8 mouse cellular contexts compared by ENCODE assay signal in genomic region chr6:90618821-90619636, GRCm38 (mm10). TPM values are rescaled to one million over a fixed set of nuclear protein-coding genes. Genes with fewer than 3 reads are reported as not detected.
DNase-seq lines count a peak whose midpoint lies in the region; ATAC-seq and TF ChIP-seq lines count a peak whose summit lies in the region.

No protein-coding gene starts in this region.

- H3K9ac ChIP-seq in embryonic facial prominence, embryonic 12.5 days: no peak overlapping the region

- no peaks in the 10 kb centered on the region for H3K9me3 ChIP-seq in embryonic facial prominence, embryonic 12.5 days
- H3K9me3 ChIP-seq in megakaryocyte, embryonic 14.5 days: no peaks in the 10 kb centered on the region

- WGBS in lung, adult 2 months: 51% methylated on average over 19 of the region's 19 CpGs
- 79% methylated on average over 19 of the region's 19 CpGs for WGBS in embryonic facial prominence, embryonic 12.5 days

- no peak overlapping the region for H3K4me2 ChIP-seq in embryonic facial prominence, embryonic 12.5 days (replicated peaks)

- no peak overlapping the region for H3K27ac ChIP-seq in embryonic facial prominence, embryonic 12.5 days

- ATAC-seq in embryonic facial prominence, embryonic 12.5 days (ENCODE audit: insufficient number of reproducible peaks, insufficient read depth, low FRiP score, low TSS enrichment): peak; percentile 38; the same call in 1 of the 2 replicates

- peak; percentile 49 to 63 for DNase-seq in lung, adult 18-20 months
- DNase-seq in lung, adult 2 months: no peak
- peak; percentile 78 for DNase-seq in kidney, postnatal 14 days
- no peak for DNase-seq in cerebellum, postnatal 4 days (ENCODE audit: low spot score in 2 of 2)
- DNase-seq in gastrocnemius, postnatal 14 days: no peak
- no peak for DNase-seq in right cerebral cortex, postnatal 25 days

- intact Hi-C loops in gastrocnemius, postnatal 14 days (cut with DNase I; ENCODE audit: low total_unique reads): no loop called here

- no peaks in the 10 kb centered on the region for H3K36me3 ChIP-seq in embryonic facial prominence, embryonic 12.5 days
- H3K36me3 ChIP-seq in megakaryocyte, embryonic 14.5 days (replicated peaks; ENCODE audit: low read length): peaks cover 33% of the 10 kb centered on the region

- no peak for TF ChIP-seq CTCF in lung, adult 2 months (IDR thresholded peaks at IDR 0.05; ENCODE audit: insufficient read depth, low read length)

- H3K4me3 ChIP-seq in lung, adult 2 months (replicated peaks; ENCODE audit: extremely low read depth, low read depth, low read length): no peak overlapping the region
- no peak overlapping the region for H3K4me3 ChIP-seq in embryonic facial prominence, embryonic 12.5 days
- peak overlapping the region; percentile 89 for H3K4me3 ChIP-seq in megakaryocyte, embryonic 14.5 days (replicated peaks)

- H3K27me3 ChIP-seq in embryonic facial prominence, embryonic 12.5 days: no peaks in the 10 kb centered on the region
- no peaks in the 10 kb centered on the region for H3K27me3 ChIP-seq in megakaryocyte, embryonic 14.5 days (replicated peaks)

- no peak for TF ChIP-seq POLR2A in lung, adult 2 months (IDR thresholded peaks at IDR 0.05; ENCODE audit: borderline replicate concordance, extremely low read depth, low read depth, low read length)

- peaks cover 14% of the 10 kb centered on the region for H3K4me1 ChIP-seq in lung, adult 2 months (ENCODE audit: control insufficient read depth, insufficient read depth, low read length)
- no peaks in the 10 kb centered on the region for H3K4me1 ChIP-seq in embryonic facial prominence, embryonic 12.5 days
- peaks cover 100% of the 10 kb centered on the region for H3K4me1 ChIP-seq in megakaryocyte, embryonic 14.5 days

RNA-seq across cellular contexts. Expression of gene Slc41a3, which starts 14.5 kb away (rescaled TPM):
- 11.1 and 13.8 TPM in 2 replicates for polyA plus RNA-seq in lung, adult 2 months (2012; rRNA removed)
- polyA plus RNA-seq in embryonic facial prominence, embryonic 12.5 days (2016; fragmentation: Nextera tagmentation; extraction: Ambion mirVana): 2.4 and 2.8 TPM in 2 replicates
- polyA plus RNA-seq in megakaryocyte, embryonic 14.5 days (2012; ENCODE audit: insufficient read depth, low replicate concordance): 13.2 and 31.2 TPM in 2 replicates
- 10 to 100 TPM; 60.0 to 61.8 TPM for total RNA-seq in gastrocnemius, postnatal 14 days (2021)

Comparison
In these comparisons a context has a peak if more than half of its experiments do, and no peak if none do; other contexts are left out.
1. DNase-seq: peak in lung, adult 18-20 months (2 of 2) and kidney, postnatal 14 days (single experiment); none in lung, adult 2 months (single experiment), cerebellum, postnatal 4 days (0 of 2), gastrocnemius, postnatal 14 days (single experiment) and right cerebral cortex, postnatal 25 days (single experiment).